Mouse (Mus musculus) layer of hippocampus, adult 9-10 months (tissue): ENCODE measurements around the gene Cdc14a.

Source experiments
- DNase-seq: peaks from one replicate; pipeline ENCODE4 v3.0.0; 2022; ENCODE audit warnings: low spot score

Cdc14a gene

GRCm38 (mm10) chr3:116327616-116328004 is 96.2 kb downstream of the Cdc14a start:
- no peak for DNase-seq

- DNase-seq, result peak; percentile 86
Observed at GRCm38 (mm10) chr3:116327001-116327615, 96.7 kb downstream of the Cdc14a start.

GRCm38 (mm10) chr3:116325501-116325900 is 98.3 kb downstream of the Cdc14a start:
- DNase-seq, result no peak

- DNase-seq, result no peak
Observed at GRCm38 (mm10) chr3:116319696-116320095, 104.1 kb downstream of the Cdc14a start.

- no peak for DNase-seq
Observed at GRCm38 (mm10) chr3:116311838-116312237, 112.0 kb downstream of the Cdc14a start.

GRCm38 (mm10) chr3:116311173-116311572 is 112.7 kb downstream of the Cdc14a start:
- no peak for DNase-seq

GRCm38 (mm10) chr3:116310672-116311071 is 113.2 kb downstream of the Cdc14a start:
- DNase-seq, result no peak

DNA sequence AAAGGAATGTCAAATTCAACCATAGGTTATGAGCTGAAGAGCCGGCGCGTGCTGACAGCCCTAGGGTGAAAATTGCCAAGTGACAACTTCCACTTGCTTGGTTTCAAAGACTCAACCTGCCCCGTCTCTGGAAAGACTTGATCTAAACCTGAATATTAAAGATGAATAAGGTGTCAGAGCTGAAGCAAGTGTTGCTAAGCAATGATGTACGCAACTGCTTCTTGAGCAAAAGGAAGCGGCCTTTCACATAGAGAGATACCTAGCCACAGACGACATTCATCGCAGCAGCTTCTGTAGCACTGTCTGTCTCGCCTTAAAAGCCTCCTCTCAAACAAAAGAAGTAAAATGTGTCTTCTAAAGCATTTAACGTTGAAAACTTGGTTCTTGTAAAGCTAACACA is 113.8 kb downstream of the Cdc14a start:
- DNase-seq, result no peak

GRCm38 (mm10) chr3:116304800-116305753 is 118.8 kb downstream of the Cdc14a start:
- no peak for DNase-seq

DNA sequence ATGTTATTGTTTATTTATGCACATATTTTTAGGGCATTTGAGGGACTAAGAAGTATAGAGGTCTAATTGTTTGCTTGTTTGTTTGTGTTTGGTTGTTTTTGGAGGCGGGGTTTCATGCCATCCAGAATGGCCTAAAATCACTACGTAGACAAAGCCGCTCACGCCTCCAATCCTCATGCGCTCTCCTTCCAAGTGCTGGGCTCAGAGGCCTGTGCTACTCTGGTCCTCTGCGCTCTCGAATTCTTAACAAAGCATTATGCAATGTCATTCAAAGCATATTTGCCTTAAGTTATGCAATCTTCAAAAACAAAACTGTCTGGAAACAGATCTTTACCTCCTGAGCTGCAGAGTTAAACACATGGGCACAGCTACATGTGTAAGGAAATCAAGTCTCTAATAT is 121.3 kb downstream of the Cdc14a start:
- DNase-seq, result no peak

DNA sequence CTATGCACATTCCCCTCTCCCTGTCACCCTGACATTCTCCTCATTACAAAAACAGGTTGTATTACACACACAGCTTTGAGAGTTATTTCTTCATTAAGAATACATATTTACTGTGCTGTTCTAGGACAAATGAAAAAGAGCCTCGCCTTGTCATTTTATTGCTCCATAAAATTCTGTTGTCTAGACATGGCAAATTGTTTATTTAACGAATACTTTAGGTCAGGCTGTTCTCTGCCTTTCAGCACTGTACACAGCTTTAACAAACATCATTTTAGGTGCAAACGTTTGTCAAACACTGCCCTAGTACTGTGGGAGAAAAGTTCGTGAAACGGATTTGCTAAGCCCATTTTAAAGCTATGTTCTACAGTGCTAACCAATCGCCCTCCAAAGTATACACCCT is 122.1 kb downstream of the Cdc14a start:
- no peak for DNase-seq

DNA sequence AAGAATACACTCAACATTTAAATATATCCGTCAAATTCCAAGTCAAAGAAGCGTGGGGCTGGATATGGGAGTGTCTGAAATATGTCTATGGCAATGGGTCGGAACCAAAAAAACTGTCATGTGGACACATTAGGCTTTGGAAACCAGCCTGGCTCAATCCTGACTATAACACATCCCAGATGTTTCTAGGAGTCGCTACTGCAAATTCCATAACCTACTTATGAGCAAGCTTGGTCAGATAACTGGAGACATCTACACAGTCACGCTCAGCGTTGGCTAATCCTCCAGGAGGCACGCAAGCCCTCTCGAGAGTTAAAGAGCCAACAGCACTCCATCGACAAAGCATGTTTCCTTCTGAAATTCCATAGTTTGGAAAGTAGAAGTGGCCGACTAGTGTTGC is 125.1 kb downstream of the Cdc14a start:
- no peak for DNase-seq

GRCm38 (mm10) chr3:116298003-116298402 is 125.8 kb downstream of the Cdc14a start:
- DNase-seq, result no peak

DNA sequence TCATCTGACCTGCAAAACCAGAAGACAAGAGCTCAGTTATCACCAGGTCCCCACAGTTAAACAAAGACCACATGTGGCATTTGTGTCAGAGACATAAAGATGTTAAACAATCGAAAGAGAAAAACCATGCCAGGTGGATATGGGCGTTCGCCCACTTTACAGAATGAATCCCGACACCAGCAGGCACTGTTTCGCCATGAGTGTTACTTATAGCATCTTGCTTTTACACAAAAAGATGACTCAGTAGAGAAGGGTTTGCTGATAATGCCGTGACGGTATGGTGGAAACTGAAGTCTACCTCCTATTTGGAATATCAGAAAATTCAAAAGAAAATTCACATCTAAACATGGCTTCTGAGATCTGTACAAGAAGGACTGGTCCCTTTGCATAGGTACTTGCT is 126.7 kb downstream of the Cdc14a start:
- no peak for DNase-seq

DNA sequence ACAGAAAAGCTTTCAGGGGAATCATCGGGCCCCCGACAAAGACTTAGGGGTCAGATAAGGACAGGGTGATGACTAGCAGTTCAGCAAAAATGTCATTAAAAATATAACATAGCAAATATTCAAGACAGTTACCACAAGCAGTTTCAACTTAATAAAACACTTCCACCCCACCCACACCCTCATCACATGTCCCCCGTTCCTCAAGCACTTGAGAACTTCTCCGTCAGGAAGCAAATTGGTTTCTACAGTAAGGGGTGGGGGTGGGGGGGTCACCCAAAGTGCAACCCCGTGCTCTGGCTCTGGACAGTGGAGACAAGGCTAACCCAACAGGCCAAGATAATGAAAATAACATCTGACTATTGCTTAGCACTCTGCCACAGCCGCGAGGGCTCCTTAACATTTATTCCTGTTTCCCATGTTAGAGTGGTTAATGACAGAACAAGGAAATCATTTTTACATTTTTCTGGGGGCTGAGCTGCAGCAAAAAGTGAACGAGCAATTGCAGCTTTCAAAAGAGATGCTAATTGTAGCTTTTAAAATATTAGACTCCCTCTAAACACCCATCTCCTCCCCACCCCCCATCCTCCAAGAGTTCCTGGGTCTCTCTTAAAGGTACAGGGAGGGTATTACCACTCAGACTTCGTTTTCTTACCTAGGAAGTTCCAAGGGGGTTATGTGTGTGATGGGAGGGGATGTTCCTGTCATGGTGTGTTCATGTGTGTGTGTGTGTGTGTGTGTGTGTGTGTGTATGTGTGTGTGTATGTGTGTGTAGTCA is 133.6 kb downstream of the Cdc14a start:
- DNase-seq, result no peak

DNA sequence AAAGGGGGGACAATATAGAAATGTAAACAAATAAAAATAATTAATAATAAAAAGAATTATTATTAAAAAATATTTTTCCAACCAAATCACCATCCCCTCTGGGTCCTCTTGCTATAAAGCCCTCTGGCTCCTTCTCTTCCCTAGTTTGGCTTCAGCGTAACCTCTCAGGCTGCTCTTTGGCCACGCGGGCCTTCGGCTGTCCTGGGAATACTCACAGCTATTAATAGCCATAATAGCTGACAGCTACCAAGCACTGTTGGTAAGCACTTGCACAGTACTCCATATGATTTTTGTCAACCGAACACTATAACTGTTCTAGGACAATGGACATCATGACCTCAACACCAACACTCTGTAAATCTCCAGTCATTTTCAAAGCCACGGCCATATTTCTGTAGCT is 135.0 kb downstream of the Cdc14a start:
- DNase-seq, result no peak

DNA sequence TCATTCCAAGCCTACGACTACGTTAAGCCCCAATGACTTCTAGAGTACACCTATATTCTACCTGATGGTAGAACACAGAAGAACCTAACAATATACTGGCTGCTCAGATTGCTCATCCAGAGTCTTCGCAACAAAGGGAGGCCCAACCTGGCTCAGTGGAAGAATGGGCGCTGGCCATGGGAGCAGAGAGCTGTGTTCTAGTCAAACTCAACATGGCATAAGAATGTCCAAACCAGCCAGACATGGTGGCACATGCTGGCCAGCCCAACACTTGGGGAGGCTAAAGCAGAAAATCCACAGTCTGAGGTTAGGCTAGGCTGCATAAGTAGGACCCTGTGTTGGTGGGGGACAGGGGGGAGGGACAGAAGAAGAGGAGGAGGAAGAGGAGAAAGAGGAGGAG is 139.1 kb downstream of the Cdc14a start:
- no peak for DNase-seq

DNA sequence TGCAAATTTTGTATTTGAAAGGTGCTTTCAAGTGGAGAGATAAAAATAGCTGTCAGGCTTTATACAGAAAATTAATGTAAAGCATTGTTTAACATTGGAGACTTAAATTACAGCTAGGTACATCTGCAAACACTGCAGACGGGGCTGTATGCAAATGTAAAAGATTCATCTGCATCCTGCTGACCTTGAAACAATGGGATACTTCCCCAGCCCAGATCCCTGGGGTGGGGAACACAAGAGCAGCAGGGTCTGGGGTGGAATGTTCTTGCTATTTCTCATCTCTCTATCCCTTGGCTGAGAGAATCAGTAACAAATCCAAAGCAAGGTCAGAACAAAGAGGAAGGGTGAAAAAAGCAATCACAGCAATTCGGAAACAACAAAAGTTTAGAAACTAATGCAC is 139.8 kb downstream of the Cdc14a start:
- no peak for DNase-seq

DNA sequence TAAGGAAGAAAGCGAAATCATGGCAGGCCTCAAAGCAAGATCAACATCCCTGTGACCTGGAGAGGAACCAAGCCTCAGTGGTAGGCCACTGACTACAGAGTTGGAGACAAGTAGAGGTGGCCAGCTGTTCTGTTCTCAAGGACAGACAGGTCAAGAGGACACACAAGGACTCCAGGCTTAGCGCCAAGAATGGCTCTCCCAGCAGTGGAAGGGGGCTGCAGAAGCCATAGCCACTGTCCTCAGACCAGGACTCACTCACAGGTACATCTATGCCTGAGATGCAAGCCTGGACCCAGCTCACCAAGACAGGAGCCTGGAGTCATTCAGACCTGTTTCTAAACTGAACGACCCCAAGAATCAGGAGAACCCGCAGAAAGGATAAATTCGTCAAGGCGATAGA is 142.2 kb downstream of the Cdc14a start:
- DNase-seq, result no peak

DNA sequence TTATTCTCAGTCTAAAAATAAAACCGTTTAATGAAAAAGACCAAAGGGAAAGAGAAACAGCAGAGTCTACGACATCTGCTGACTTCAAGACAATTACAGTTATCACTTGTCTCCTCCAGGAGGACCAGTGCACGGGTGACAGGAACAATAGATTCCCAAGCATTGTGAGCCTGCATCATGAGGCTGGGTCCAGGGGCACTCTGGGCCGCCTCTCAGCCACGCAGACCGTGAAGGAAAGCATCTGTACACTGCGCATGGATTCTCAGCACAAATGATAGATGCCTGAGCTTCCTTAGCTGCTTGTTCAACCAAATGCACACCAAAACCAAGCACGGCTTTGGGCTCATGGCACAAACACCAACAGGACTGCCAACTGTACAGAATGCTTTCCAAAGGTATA is 146.7 kb downstream of the Cdc14a start:
- no peak for DNase-seq

DNA sequence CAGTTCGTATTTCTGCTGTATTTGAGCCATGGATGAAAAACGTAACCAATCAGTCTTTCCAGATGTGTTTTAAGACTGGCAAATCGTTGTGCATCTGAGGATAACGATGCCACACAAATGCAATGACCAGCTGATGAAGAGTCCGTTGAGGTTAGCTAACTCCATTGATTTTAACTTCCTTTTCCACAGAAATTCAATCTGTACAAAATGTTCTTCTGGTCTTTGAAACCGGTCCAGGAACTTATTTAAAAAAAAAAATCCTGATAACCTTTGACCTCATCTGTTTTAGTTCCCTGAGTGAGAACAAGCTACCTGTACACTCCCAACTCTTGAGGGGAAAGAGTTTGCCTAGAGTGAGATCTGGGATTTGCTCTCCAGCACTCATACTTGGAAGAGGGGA is 152.2 kb downstream of the Cdc14a start:
- no peak for DNase-seq

- DNase-seq, result no peak
Observed at GRCm38 (mm10) chr3:116267036-116267654, 156.7 kb downstream of the Cdc14a start.
